Mouse (Mus musculus): Measurements from ENCODE around the gene Ankrd28. TPM values are rescaled to one million over a fixed set of nuclear protein-coding genes. Genes with fewer than 3 reads are reported as not detected.
"Not testable (repeated sequence)": the region's sequence is repeated elsewhere in the genome, so short reads cannot be mapped to it uniquely, and the experiment has no call there.

Ankrd28 gene
- total RNA-seq (2021), result 10 to 100 TPM; 57.7 to 63.9 TPM
- long read RNA-seq, full-length matches to known transcripts, result 2 of 12 reads
- long read RNA-seq, partial matches to known transcripts, result 2 of 12 reads
- long read RNA-seq, other reads (novel, unspliced or antisense), result 8 of 12 reads

DNA sequence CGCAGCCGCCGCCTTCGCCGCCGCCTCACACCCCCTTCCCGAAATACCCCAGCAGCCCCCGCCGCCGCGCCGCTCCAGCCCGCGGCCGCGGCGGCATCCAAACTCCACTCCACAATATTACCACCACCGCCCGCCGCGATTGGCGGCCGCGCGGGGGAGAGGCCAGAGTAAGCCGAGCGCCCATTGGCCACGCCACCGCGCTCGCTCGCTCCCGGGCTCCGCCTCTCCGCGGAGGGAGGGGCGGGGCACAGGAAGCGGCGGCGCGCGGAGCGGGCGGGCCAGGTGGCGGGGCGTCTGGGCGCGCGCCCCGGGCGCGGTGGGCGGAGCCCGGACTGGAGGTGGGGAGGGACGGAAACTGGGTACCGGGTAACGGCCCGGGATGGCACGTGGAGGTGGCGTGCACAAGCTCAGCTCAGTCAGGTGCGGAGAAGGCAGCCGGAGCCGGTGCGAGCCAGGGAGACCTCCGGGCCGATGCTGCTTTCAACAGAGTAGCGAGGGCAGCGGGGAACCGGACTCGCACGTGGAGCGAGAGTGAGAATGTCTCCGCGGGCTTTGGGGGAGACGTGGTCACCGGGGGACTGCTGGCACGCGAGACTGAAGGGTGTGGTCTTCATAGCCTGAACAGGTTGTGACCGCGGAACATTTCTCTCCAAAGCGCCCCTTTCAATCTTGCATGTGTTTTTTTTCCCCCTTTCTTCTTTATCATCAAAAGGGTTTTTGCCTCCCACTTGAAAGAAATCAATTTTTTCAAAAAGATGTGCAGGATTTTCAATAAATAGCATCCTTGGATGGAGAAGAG is at the start of gene Ankrd28:
Ankrd28 (minus strand) TSS at position 81 of the 799 bp plus-strand sequence.
- DNase-seq (ENCODE audit: low spot score in 2 of 2), result peak; percentile 92 to 96

DNA sequence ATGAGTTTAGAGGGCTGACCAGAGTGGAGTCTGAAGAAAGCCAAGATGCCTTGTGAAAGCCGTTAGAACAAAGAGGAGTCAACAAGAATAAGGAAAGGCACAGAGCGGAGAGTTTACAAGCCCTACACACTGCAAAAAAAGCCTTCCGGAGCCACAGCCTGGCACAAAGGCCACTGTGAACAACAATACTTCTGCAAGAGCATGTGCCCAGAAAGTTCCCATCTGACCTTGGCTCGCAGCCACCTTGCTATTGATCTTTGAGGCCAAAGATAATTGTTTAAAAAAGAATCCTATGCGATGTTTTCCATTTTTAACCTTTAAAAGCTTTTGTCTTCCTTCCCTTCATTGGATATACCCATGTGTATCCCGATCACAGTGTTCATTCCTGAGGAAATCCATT is 49.0 kb upstream of the Ankrd28 start:
- DNase-seq (ENCODE audit: low spot score in 2 of 2), result no peak

DNA sequence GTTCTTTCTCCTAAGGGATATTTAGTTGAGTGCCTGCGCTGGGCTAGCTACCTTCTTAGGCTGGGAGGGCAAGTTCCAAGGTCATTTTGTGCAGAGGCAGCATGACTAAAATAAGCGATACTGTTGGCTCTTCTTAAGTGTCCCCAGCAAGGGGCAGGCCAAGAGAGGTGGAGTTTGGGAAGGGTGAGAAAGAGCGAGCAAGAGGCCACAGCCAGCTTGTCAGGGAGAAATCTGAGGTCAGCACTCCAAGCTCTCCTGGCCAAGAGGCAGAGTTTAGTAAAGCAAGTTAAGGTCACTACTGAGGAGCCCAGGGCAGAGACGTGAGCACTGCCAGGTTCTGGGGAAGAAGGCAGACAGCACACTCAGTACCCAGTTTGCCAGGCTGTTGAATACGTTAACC is 41.7 kb upstream of the Ankrd28 start:
- DNase-seq (ENCODE audit: low spot score in 2 of 2), result no peak

DNA sequence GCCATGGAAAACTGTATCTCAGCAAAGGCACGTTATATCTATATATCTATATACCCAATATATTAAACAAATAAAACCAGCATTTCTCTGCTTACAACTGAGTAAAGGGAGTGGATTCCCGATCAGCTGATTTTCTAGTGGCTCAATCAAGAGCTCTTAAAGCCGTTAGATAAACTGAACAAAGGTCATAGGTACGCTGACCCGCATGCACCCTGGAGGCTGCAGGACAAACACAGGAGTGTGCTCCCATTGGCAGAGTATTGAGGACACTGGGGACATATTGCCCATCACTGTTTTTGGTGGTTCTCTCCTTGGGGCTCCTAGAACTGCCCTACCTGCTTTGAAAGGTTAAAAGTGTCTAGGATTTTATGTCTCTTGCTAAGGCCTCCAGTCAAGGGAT is 40.0 kb upstream of the Ankrd28 start:
- DNase-seq (ENCODE audit: low spot score in 2 of 2), result no peak

DNA sequence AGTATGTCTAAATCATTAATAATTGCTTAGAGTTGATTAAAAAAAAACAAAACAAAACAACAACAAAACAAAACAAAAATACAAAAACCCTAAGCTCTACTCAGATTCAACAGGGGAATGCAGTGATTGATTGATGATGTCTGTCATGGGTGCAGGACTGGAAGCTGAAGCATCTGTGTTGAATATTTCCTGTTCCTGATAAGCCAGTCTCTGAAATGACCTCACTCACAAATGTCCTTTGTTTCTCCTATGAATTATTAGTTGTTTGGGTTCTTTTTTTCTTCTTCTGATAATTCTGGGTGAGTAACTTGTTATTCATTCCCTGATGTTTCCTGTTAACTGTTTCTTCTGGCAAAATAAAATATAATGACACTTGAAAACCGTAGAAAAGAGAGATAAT is 38.1 kb upstream of the Ankrd28 start:
- no peak for DNase-seq (ENCODE audit: low spot score in 2 of 2)

DNA sequence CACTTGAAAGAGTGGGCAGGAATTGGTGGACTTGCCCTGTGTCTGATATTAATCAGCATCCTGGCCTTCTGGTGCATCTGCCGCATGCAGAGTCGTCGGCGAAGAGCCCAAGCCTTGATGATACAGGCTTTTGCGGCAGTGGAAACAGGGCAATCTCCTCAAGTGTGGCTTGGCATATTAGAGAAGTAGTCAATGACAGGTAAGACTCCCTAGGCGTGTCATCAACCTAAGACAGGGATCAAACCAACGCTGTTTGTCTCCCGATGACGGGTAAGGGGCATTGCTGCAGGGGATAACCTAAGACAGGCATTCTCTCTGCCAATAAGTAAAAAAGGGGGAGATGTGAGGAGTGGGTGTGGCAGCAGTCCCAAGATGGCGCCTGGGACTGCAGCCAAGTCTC is 35.9 kb upstream of the Ankrd28 start:
- not testable (repeated sequence) for DNase-seq (ENCODE audit: low spot score in 2 of 2)

DNA sequence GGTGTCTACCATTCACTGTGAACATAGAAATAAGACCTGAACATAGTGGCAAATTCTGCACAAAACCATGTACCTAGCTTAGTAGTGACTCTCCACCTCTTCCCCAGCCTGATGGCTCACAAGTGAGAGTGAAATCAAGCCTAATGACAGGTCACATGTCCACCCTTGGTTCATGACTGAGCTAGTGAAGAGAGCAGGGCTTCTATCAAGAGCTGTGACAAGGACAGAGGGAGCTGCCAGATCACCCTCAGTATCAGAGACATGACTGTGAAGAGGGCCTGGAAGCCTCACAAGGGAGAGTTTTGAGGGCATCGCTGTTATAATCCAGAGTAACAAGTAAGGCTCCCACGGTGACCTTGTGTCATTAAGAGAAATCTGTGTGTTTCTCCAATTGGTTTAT is 28.2 kb upstream of the Ankrd28 start:
- no peak for DNase-seq (ENCODE audit: low spot score in 2 of 2)

GRCm38 (mm10) chr14:31857096-31857975 is 26.9 kb upstream of the Ankrd28 start:
- DNase-seq (ENCODE audit: low spot score in 2 of 2), result no peak

DNA sequence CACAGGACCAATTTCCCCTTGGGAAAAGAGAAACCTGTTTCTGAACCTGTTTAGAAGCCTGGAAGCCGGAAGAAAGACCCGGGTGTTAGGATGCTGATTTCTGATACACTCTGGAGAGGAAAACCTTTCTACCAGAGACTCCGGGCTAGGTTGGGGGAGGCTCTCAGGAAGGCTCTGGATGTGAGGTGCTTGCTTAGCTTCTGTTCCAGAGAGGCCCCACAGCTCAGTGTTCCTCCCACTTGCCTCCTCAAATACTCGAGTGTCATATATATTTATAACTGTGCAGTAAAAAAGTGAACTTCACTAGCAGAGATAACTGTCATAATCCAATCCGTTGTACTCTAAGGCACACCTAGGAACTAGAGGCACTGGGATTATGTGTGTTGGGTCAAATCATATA is 25.6 kb upstream of the Ankrd28 start:
- no peak for DNase-seq (ENCODE audit: low spot score in 2 of 2)

DNA sequence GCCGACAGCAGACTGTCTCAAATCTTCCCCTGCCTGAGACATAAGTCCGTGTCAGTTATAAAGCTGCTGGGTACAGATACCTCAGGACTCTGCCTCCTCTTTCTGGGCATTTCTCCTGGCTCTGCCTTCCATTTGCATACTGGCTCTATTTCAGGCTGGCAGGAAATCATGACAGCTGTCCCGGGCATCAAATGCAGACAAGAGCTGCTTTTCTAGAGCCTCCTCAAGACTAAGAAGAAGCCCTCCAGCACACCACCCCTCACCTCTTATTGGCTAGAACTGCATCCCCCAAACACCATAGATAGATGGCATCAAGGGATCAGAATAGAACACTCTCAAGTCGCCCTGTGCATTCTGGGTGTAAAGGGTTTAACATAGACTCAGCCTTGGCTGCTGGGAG is 24.2 kb upstream of the Ankrd28 start:
- peak in 1 of 2 experiments; percentile 27 for DNase-seq (ENCODE audit: low spot score in 2 of 2)

DNA sequence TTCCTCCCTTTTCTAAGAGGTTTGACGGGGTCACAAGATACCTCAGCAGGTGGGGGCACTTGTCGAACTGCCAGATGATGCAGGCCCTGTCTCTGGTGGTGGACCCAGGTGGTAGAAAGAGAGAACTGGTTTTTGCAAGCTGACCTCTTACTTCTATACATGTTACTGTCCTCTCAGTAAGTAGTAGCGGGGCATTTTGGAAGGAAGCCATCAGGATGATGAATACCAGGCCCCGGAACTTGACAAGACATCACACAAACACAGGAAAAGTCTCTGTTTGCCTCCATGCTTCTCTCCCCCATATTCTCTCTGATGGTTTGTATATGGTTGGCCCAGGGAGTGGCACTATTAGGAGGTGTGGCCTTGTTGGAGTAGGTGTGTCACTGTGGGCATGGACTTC is 13.1 kb upstream of the Ankrd28 start:
- DNase-seq (ENCODE audit: low spot score in 2 of 2), result no peak

- no peak for DNase-seq (ENCODE audit: low spot score in 2 of 2)
Measured at GRCm38 (mm10) chr14:31832022-31832421, 1.6 kb upstream of the Ankrd28 start.

GRCm38 (mm10) chr14:31831370-31831712 is 890 bp upstream of the Ankrd28 start:
- peak; percentile 40 to 48 for DNase-seq (ENCODE audit: low spot score in 2 of 2)

GRCm38 (mm10) chr14:31829761-31830562 is 489 bp downstream of the Ankrd28 start:
- peak; percentile 46 to 60 for DNase-seq (ENCODE audit: low spot score in 2 of 2)

DNA sequence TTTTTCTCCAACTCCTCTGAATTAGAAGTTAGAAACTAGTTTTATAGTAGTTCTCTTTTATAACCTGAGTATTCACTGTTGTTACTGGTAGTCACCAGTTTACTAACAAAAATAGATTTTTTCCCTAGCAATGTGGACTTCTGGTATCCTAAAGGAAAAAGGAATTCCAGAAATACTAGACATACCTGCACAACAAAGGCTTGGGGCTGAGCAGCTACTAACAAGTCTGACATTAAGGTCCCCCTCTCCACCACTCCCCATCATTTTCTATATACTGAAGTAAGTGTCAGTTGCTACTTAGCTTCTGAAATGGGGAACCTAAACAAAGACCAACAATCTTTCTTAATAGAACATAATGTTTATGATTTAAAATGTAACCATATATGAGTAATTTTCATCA is 3.2 kb downstream of the Ankrd28 start:
- no peak for DNase-seq (ENCODE audit: low spot score in 2 of 2)

DNA sequence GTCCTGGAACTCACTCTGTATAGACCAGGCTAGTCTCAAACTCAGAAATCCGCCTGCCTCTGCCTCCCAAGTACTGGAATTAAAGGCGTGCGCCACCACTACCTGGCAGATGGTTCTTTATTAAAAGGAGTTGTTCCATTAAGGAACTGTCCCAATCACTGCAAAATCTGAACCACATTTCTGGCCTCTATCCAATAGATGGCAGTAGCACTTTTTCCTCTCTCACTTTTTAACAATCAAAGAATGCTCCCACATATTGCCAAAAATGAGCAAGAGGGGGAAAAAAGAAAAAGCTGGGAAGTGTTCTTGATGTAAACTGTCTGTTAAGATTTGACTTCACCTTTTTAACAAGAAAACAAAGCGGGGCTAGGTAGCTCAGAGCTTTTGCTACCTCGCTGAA is 20.5 kb downstream of the Ankrd28 start:
- no peak for DNase-seq (ENCODE audit: low spot score in 2 of 2)

GRCm38 (mm10) chr14:31803791-31804190 is 26.7 kb downstream of the Ankrd28 start:
- no peak for DNase-seq (ENCODE audit: low spot score in 2 of 2)

DNA sequence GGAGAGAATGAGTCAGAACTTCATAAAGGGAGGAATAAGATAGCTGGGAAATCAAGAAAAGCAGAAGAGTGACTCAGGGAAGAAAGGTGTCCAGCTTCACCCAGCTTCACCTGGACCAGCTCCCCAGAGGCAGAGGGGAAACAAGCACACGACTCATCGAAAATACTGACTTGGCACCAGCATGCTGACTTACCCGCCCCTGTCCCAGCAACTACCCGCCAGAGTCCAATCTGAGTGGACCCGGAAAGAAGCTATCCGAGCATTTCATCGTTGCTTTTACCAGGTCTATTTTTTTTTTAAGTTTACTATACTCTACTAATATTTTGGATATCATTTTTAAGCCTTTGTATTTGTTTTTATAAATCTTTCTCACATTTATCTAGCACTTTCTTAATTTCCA is 29.5 kb downstream of the Ankrd28 start:
- DNase-seq (ENCODE audit: low spot score in 2 of 2), result no peak

GRCm38 (mm10) chr14:31800446-31800845 is 30.0 kb downstream of the Ankrd28 start:
- no peak for DNase-seq (ENCODE audit: low spot score in 2 of 2)

- DNase-seq (ENCODE audit: low spot score in 2 of 2), result no peak
Measured at GRCm38 (mm10) chr14:31798937-31799336, 31.5 kb downstream of the Ankrd28 start.

GRCm38 (mm10) chr14:31795535-31795934 is 34.9 kb downstream of the Ankrd28 start:
- no peak for DNase-seq (ENCODE audit: low spot score in 2 of 2)
